Mouse (Mus musculus) hindbrain, embryonic 11.5 days (tissue): ENCODE results near the gene Rbm34. TPM values are rescaled to one million over a fixed set of nuclear protein-coding genes. Genes with fewer than 3 reads are reported as not detected.

Source experiments
- ATAC-seq: fragments of 200-750 bp; cut with Nextera tagmentation; 2 replicates; pipeline ENCODE4 v1.8.0; 2017; ENCODE audit warnings: mild to moderate bottlenecking, moderate TSS enrichment, moderate library complexity; ENCODE audit not compliant: low FRiP score
- DNase-seq: peaks from one replicate; pipeline ENCODE4 v3.0.0-alpha.2; 2015; ENCODE audit warnings: low spot score
- H3K27ac ChIP-seq: fragments of 300-500 bp; sonication (generic); 2 replicates; pipeline ENCODE4 v1.5.1; 2014; ENCODE audit warnings: mild to moderate bottlenecking, low read depth, low read length
- H3K27me3 ChIP-seq: fragments of 300-500 bp; sonication (generic); 2 replicates; pipeline ENCODE4 v1.6.1; 2014; ENCODE audit warnings: mild to moderate bottlenecking, low read length, moderate library complexity, mixed read lengths; ENCODE audit not compliant: control insufficient read depth, insufficient read depth
- H3K36me3 ChIP-seq: fragments of 300-500 bp; sonication (generic); 2 replicates; pipeline ENCODE4 v1.6.1; 2014; ENCODE audit warnings: mild to moderate bottlenecking, low read length, moderate library complexity, mixed read lengths; ENCODE audit not compliant: control insufficient read depth, insufficient read depth
- H3K4me1 ChIP-seq: fragments of 300-500 bp; sonication (generic); replicated peaks from 2 replicates; pipeline ENCODE4 v1.6.1; 2014; ENCODE audit warnings: low read length, mixed read lengths; ENCODE audit not compliant: control insufficient read depth, insufficient read depth
- H3K4me2 ChIP-seq: fragments of 300-500 bp; sonication (generic); replicated peaks from 2 replicates; pipeline ENCODE4 v1.6.1; 2014; ENCODE audit warnings: mild to moderate bottlenecking, low read depth, low read length
- H3K4me3 ChIP-seq: fragments of 300-500 bp; sonication (generic); 2 replicates; pipeline ENCODE4 v1.5.1; 2014; ENCODE audit warnings: low read depth, low read length
- H3K9ac ChIP-seq: fragments of 300-500 bp; sonication (generic); 2 replicates; pipeline ENCODE4 v1.6.1; 2014; ENCODE audit warnings: low read depth, low read length
- H3K9me3 ChIP-seq: fragments of 300-500 bp; sonication (generic); 2 replicates; pipeline ENCODE4 v1.6.1; 2016; ENCODE audit warnings: low read length; ENCODE audit not compliant: control insufficient read depth
- WGBS: fragments of 180-500 bp; shearing (Covaris S2); extraction: QIAGEN DNeasy Blood & Tissue Kit; methylation state at CpG from one replicate; pipeline ENCODE4 v1.1.7; 2014; 5-methylcytosine and 5-hydroxymethylcytosine counted together
- polyA plus RNA-seq: library from polyadenylated mRNA; unstranded; fragments of >200 nt; fragmentation: Nextera tagmentation; extraction: Ambion mirVana; gene quantifications from 2 replicates; pipeline ENCODE4 v1.2.1, GENCODE M21; 2014

Rbm34 gene
- polyA plus RNA-seq = 32.6 and 33.8 TPM in 2 replicates

- ATAC-seq = peak; percentile 98
Measured at GRCm38 (mm10) chr8:126970579-126971313, at the start of gene Rbm34. Gene Rbm34 (minus strand): TSS chr8:126971071.

GRCm38 (mm10) chr8:127011668-127012067, 40.8 kb upstream of the Rbm34 start:
- Histone ChIP-seq H3K4me3 (no peak overlapping the region), H3K27ac (no peak overlapping the region), H3K36me3 (no peaks in the 10 kb centered on the region), H3K4me1 (no peaks in the 10 kb centered on the region), H3K9me3 (no peaks in the 10 kb centered on the region), H3K9ac (no peak overlapping the region), H3K4me2 (no peak overlapping the region), H3K27me3 (no peaks in the 10 kb centered on the region)
- 48% methylated on average over 9 of the region's 9 CpGs for WGBS
- peak; percentile 5 for DNase-seq
- no peak for ATAC-seq

More at GRCm38 (mm10) chr8:126970579-126971313, at the start of gene Rbm34:
- Histone ChIP-seq H3K9me3 (no peaks in the 10 kb centered on the region), H3K4me3 (peak within 1 kb of the TSS; percentile 95), H3K4me2 (peak within 1 kb of the TSS; percentile 81), H3K9ac (peak within 1 kb of the TSS; percentile 87), H3K27ac (peak within 1 kb of the TSS; percentile 74), H3K4me1 (0 out of 2 replicates have a peak, but pooled peaks cover 2% of the 10 kb centered on the region), H3K27me3 (no peaks in the 10 kb centered on the region), H3K36me3 (0 out of 2 replicates have a peak, but pooled peaks cover 3% of the 10 kb centered on the region)
- DNase-seq = peak; percentile 96
- 1% methylated on average over 45 of the region's 50 CpGs for WGBS

- Histone ChIP-seq H3K9ac (no peak overlapping the region), H3K4me2 (no peak overlapping the region), H3K27ac (no peak overlapping the region), H3K9me3 (no peaks in the 10 kb centered on the region), H3K36me3 (no peaks in the 10 kb centered on the region), H3K27me3 (no peaks in the 10 kb centered on the region), H3K4me1 (no peaks in the 10 kb centered on the region), H3K4me3 (no peak overlapping the region)
- ATAC-seq = no peak
- 75% methylated on average over 1 of the region's 1 CpGs for WGBS
- no peak for DNase-seq
Measured at GRCm38 (mm10) chr8:126994506-126994905, 23.6 kb upstream of the Rbm34 start.

GRCm38 (mm10) chr8:126989363-126990153, 18.7 kb upstream of the Rbm34 start:
- no peaks in the 10 kb centered on the region for H3K27me3 ChIP-seq
- H3K9me3 ChIP-seq = no peaks in the 10 kb centered on the region
- H3K36me3 ChIP-seq = no peaks in the 10 kb centered on the region
- DNase-seq = no peak
- no peak overlapping the region for H3K4me2 ChIP-seq
- no peak for ATAC-seq
- no peaks in the 10 kb centered on the region for H3K4me1 ChIP-seq
- H3K27ac ChIP-seq = no peak overlapping the region
- H3K9ac ChIP-seq = no peak overlapping the region
- no peak overlapping the region for H3K4me3 ChIP-seq
- WGBS = 84% methylated on average over 5 of the region's 5 CpGs

GRCm38 (mm10) chr8:126988346-126989006, 17.6 kb upstream of the Rbm34 start:
- Histone ChIP-seq H3K4me3 (no peak overlapping the region), H3K36me3 (no peaks in the 10 kb centered on the region), H3K27me3 (no peaks in the 10 kb centered on the region), H3K4me1 (no peaks in the 10 kb centered on the region), H3K27ac (no peak overlapping the region), H3K9ac (no peak overlapping the region), H3K4me2 (no peak overlapping the region), H3K9me3 (no peaks in the 10 kb centered on the region)
- WGBS = 61% methylated on average over 16 of the region's 16 CpGs
- DNase-seq (no peak), ATAC-seq (no peak)

GRCm38 (mm10) chr8:126986495-126986894, 15.6 kb upstream of the Rbm34 start:
- WGBS = 5% methylated on average over 12 of the region's 12 CpGs
- Histone ChIP-seq H3K9me3 (no peaks in the 10 kb centered on the region), H3K36me3 (no peaks in the 10 kb centered on the region), H3K4me1 (no peaks in the 10 kb centered on the region), H3K27ac (no peak overlapping the region), H3K4me3 (no peak overlapping the region), H3K27me3 (no peaks in the 10 kb centered on the region), H3K4me2 (no peak overlapping the region), H3K9ac (no peak overlapping the region)
- ATAC-seq (no peak), DNase-seq (peak; percentile 87)

- Histone ChIP-seq H3K27me3 (peaks cover 4% of the 10 kb centered on the region; the same call in 1 of the 2 replicates), H3K4me1 (no peaks in the 10 kb centered on the region), H3K36me3 (no peaks in the 10 kb centered on the region), H3K4me2 (no peak overlapping the region), H3K9ac (no peak overlapping the region), H3K4me3 (no peak overlapping the region), H3K9me3 (no peaks in the 10 kb centered on the region), H3K27ac (no peak overlapping the region)
- ATAC-seq (no peak), DNase-seq (no peak)
- WGBS = 74% methylated on average over 5 of the region's 5 CpGs
Measured at GRCm38 (mm10) chr8:126980046-126980445, 9.2 kb upstream of the Rbm34 start.

- ATAC-seq = no peak
- DNase-seq = peak; percentile 18
- Histone ChIP-seq H3K36me3 (no peaks in the 10 kb centered on the region), H3K9ac (peak overlapping the region; percentile 34; the same call in 1 of the 2 replicates), H3K9me3 (no peaks in the 10 kb centered on the region), H3K27ac (no peak overlapping the region), H3K4me1 (no peaks in the 10 kb centered on the region), H3K4me2 (peak overlapping the region; percentile 11), H3K27me3 (peaks cover 4% of the 10 kb centered on the region; the same call in 1 of the 2 replicates), H3K4me3 (0 out of 2 replicates have a peak overlapping the region, but pooled peaks have one; percentile 2)
- WGBS = 29% methylated on average over 27 of the region's 27 CpGs
Measured at GRCm38 (mm10) chr8:126979091-126979920, 8.4 kb upstream of the Rbm34 start.
